Mouse (Mus musculus) kidney, embryonic 14.5 days (tissue): ENCODE measurements around the gene Accs. TPM values are rescaled to one million over a fixed set of nuclear protein-coding genes. Genes with fewer than 3 reads are reported as not detected.

Experiments used
- ATAC-seq: fragments of 200-750 bp; cut with Nextera tagmentation; 2 replicates; pipeline ENCODE4 v1.8.0; 2017; ENCODE audit warnings: moderate number of reproducible peaks, mild to moderate bottlenecking, moderate TSS enrichment, moderate library complexity; ENCODE audit not compliant: low FRiP score, low TSS enrichment
- H3K27ac ChIP-seq: fragments of 300-500 bp; sonication (generic); 2 replicates; pipeline ENCODE4 v1.5.1; 2014; ENCODE audit warnings: low read depth, mild to moderate bottlenecking, low read length, moderate library complexity, mixed read lengths
- H3K27me3 ChIP-seq: fragments of 300-500 bp; sonication (generic); 2 replicates; pipeline ENCODE4 v1.6.1; 2014; ENCODE audit warnings: mild to moderate bottlenecking, low read length; ENCODE audit not compliant: control insufficient read depth, insufficient read depth
- H3K36me3 ChIP-seq: fragments of 300-500 bp; sonication (generic); 2 replicates; pipeline ENCODE4 v1.6.1; 2014; ENCODE audit warnings: low read length, mixed read lengths; ENCODE audit not compliant: control insufficient read depth, insufficient read depth
- H3K4me1 ChIP-seq: fragments of 300-500 bp; sonication (generic); 2 replicates; pipeline ENCODE4 v1.6.1; 2014; ENCODE audit warnings: low read length, mixed read lengths; ENCODE audit not compliant: control insufficient read depth, insufficient read depth
- H3K4me2 ChIP-seq: fragments of 300-500 bp; sonication (generic); replicated peaks from 2 replicates; pipeline ENCODE4 v1.6.1; 2014; ENCODE audit warnings: low read depth, mild to moderate bottlenecking, low read length
- H3K4me3 ChIP-seq: fragments of 300-500 bp; sonication (generic); 2 replicates; pipeline ENCODE4 v1.5.1; 2014; ENCODE audit warnings: mild to moderate bottlenecking, low read length
- H3K9ac ChIP-seq: fragments of 300-500 bp; sonication (generic); 2 replicates; pipeline ENCODE4 v1.6.1; 2014; ENCODE audit warnings: low read depth, mild to moderate bottlenecking, low read length, moderate library complexity
- H3K9me3 ChIP-seq: fragments of 300-500 bp; sonication (generic); 2 replicates; pipeline ENCODE4 v1.6.1; 2016; ENCODE audit warnings: low read length; ENCODE audit not compliant: control insufficient read depth
- WGBS: fragments of 180-500 bp; shearing (Covaris S2); extraction: QIAGEN DNeasy Blood & Tissue Kit; methylation state at CpG from one replicate; pipeline ENCODE4 v1.1.7; 2014; 5-methylcytosine and 5-hydroxymethylcytosine counted together
- polyA plus RNA-seq: library from polyadenylated mRNA; unstranded; fragments of >200 nt; fragmentation: Nextera tagmentation; extraction: Ambion mirVana; gene quantifications from 2 replicates; pipeline ENCODE4 v1.2.1, GENCODE M21; 2014

Gene Accs
- polyA plus RNA-seq, 1 experiment from 2014 or later, result 10.8 TPM

DNA sequence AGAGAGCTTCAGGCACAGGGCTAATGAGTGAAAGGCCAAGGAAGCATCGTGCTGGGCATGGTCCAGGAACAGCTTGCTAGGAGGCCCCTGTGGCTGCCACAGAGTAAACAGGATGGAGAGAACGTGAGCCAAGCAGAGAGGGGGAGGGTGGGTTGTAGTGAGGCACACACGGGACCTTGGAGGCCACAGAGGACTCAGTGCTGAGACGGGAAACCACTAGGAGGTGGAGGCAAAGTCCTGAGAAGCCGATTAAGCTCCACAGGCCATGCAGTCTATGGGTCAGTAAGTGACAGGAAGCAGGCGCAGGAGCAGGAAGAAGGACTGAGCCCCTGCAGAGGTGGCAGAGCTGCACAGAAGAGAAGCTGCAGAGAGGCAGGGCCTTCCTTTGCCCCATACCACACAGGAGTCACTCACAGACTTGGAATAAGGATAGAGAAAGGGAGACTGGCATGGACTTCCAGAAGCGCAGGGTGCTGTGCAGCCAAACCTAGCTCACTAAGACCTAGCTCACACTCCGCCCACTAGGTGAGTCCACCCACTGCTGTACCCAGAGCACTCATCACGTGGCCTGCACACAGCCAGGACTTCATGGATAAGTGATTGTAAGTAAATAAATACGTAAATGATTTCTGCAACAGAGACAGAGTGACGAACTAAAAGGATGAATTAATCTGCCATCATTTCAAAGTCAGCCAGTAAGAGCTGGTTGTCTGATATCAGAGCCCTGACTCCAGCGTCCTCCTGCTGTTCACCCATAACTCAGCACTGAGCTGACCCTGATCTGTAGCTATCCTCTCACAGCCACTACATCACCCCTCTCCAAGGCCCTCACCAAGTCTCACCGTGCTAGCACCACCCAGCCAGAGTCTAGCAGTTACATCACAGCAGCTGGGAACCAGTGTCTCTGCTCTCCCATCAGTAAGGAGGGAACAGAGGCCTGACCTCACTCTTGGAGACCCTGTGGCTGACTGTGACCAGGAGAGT lies 57.9 kb downstream of the Accs start:
- no peak overlapping the region for H3K4me3 ChIP-seq
- peak; percentile 61; the same call in 1 of the 2 replicates for ATAC-seq
- H3K4me1 ChIP-seq, result peaks cover 7% of the 10 kb centered on the region
- H3K36me3 ChIP-seq, result peaks cover 35% of the 10 kb centered on the region
- no peaks in the 10 kb centered on the region for H3K27me3 ChIP-seq
- no peak overlapping the region for H3K4me2 ChIP-seq
- peak overlapping the region; percentile 15; the same call in 1 of the 2 replicates for H3K27ac ChIP-seq
- 52% methylated on average over 13 of the region's 13 CpGs for WGBS
- no peak overlapping the region for H3K9ac ChIP-seq
- no peaks in the 10 kb centered on the region for H3K9me3 ChIP-seq

DNA sequence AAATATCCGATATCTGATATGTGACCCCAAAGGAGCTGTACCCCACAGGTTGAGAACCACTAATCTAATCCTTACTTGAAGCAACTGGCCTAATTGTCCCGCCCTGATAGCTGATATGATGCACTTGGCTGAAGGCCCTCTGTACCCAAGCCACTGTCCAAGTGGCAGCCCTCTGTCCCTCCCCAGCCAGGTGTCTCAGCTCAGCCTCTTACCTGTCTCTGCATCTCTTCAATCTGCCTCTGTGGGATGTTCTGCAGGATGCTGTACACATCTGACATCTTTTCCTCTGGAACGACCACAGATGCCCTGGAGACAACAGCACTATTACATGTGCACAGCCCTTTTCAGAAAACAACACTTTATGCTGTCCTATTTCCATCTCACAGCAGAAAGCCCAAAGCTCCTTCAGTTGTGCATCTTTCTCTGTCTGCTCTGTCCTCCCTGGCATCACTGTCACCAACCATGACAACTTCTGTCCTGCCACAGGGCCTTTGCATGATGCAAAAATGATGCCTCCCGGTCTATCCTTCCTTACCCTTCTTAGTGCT lies 58.9 kb downstream of the Accs start:
- Histone ChIP-seq H3K27ac (no peak overlapping the region), H3K4me3 (no peak overlapping the region), H3K9ac (no peak overlapping the region), H3K4me1 (peaks cover 8% of the 10 kb centered on the region), H3K4me2 (no peak overlapping the region), H3K9me3 (no peaks in the 10 kb centered on the region), H3K27me3 (no peaks in the 10 kb centered on the region), H3K36me3 (peaks cover 32% of the 10 kb centered on the region)
- ATAC-seq, result no peak
- WGBS, result 86% methylated on average over 4 of the region's 4 CpGs

DNA sequence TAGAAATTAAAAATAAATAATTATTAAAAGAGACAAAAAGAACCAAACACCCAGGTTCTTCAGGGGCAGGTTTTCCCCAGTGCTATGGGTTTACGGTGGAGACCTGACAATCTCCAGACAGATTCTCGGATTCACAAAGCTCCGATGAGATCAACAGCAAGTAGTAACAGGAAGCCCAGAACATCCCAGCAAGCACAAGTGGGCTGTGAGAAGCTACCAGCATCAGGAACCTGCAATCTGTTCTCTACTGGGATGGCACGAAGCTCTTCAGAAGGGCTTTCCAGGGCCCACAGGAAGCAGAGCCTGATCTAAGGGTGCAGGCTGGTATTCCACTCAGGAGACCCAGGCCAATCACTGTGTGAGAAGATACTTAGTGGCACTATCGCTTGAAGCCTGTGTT lies 61.2 kb downstream of the Accs start:
- H3K27me3 ChIP-seq, result no peaks in the 10 kb centered on the region
- H3K4me1 ChIP-seq, result peaks cover 16% of the 10 kb centered on the region
- no peak overlapping the region for H3K4me3 ChIP-seq
- WGBS, result 87% methylated on average over 5 of the region's 5 CpGs
- no peak overlapping the region for H3K27ac ChIP-seq
- H3K9me3 ChIP-seq, result no peaks in the 10 kb centered on the region
- no peak overlapping the region for H3K9ac ChIP-seq
- no peak for ATAC-seq
- H3K36me3 ChIP-seq, result peaks cover 19% of the 10 kb centered on the region; the same call in 1 of the 2 replicates
- no peak overlapping the region for H3K4me2 ChIP-seq

DNA sequence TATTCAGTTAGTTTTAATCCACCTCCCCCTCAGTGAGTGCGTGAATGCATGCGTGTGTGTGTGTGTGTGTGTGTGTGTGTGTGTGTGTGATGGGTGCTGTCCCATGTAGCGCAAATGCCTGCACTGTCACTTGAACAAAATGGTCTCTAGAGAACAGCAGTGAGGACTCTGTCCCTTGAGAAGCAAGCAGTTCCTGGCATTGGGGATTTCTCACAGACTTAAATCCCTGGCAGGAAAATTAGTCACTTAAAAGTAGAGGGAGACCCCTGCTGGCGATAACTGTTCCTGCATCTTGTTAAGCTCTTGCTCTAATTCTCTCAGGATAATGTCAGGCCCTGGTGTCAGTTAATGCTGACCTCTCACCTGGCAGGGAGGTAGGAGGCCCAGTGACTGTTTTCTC lies 63.6 kb downstream of the Accs start:
- peaks cover 17% of the 10 kb centered on the region; the same call in 1 of the 2 replicates for H3K36me3 ChIP-seq
- WGBS, result 44% methylated on average over 4 of the region's 4 CpGs
- H3K4me3 ChIP-seq, result no peak overlapping the region
- no peak overlapping the region for H3K9ac ChIP-seq
- no peaks in the 10 kb centered on the region for H3K9me3 ChIP-seq
- H3K27ac ChIP-seq, result no peak overlapping the region
- H3K4me1 ChIP-seq, result peaks cover 17% of the 10 kb centered on the region
- ATAC-seq, result no peak; the same call in 1 of the 2 replicates
- no peaks in the 10 kb centered on the region for H3K27me3 ChIP-seq
- no peak overlapping the region for H3K4me2 ChIP-seq

DNA sequence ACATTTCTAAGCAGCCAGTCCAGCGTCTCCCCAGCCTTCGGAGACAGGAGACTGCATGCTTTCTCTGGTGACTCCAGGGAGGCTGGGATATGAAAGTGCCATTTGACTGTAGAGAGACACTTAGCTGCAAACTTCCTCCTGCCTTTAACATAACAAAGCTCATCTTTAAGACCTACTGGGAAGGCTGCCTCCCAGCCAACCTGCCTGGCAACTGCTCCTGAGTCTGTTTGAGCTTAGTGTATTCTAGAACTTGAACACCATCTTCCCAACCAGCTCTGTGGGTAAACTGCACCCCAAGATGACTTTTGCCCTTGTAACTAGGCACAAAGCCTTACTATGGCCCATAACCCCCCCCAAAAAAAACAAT lies 64.3 kb downstream of the Accs start:
- H3K4me2 ChIP-seq, result no peak overlapping the region
- no peak overlapping the region for H3K9ac ChIP-seq
- ATAC-seq, result no peak
- no peak overlapping the region for H3K4me3 ChIP-seq
- H3K4me1 ChIP-seq, result peaks cover 20% of the 10 kb centered on the region
- H3K27ac ChIP-seq, result no peak overlapping the region
- peaks cover 17% of the 10 kb centered on the region; the same call in 1 of the 2 replicates for H3K36me3 ChIP-seq
- 21% methylated on average over 2 of the region's 2 CpGs for WGBS
- H3K27me3 ChIP-seq, result no peaks in the 10 kb centered on the region
- no peaks in the 10 kb centered on the region for H3K9me3 ChIP-seq

DNA sequence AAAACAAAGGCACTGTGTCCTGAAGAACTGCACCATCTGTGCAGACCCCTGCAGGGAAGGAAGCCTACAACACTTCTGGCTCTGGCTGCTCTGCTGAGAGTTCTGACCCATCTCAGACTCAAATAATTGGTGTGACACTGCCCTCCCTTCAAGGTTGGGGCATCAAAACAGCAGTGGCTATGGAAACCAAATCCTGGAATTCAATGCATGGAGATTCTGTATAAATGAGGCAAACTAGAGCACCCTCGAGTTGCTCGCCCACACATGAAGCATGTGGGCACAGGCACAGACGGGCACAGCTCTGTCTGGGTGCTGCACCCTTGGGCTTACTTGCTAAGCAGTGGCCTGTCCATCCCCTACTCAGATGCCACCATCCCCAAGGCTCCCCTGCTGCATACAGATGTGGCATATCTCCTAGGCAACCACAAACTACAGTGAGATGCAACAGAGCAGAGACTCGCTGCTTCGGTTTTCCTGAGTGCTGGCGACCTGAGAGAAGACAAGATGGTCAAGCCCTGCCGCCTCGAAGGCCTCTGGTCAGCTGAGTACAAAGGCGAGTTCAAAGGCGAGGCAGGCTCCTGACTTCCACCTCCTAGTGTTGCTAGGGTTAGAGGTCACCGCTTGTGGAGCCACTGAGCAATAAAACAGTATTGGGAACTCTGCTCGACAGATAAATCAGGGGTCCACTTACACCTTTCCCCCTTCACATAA lies 64.9 kb downstream of the Accs start:
- Histone ChIP-seq H3K4me2 (no peak overlapping the region), H3K4me3 (no peak overlapping the region), H3K9me3 (no peaks in the 10 kb centered on the region), H3K27me3 (no peaks in the 10 kb centered on the region), H3K27ac (no peak overlapping the region), H3K9ac (no peak overlapping the region), H3K36me3 (peaks cover 13% of the 10 kb centered on the region; the same call in 1 of the 2 replicates), H3K4me1 (peaks cover 24% of the 10 kb centered on the region)
- ATAC-seq, result no peak
- 28% methylated on average over 12 of the region's 12 CpGs for WGBS

DNA sequence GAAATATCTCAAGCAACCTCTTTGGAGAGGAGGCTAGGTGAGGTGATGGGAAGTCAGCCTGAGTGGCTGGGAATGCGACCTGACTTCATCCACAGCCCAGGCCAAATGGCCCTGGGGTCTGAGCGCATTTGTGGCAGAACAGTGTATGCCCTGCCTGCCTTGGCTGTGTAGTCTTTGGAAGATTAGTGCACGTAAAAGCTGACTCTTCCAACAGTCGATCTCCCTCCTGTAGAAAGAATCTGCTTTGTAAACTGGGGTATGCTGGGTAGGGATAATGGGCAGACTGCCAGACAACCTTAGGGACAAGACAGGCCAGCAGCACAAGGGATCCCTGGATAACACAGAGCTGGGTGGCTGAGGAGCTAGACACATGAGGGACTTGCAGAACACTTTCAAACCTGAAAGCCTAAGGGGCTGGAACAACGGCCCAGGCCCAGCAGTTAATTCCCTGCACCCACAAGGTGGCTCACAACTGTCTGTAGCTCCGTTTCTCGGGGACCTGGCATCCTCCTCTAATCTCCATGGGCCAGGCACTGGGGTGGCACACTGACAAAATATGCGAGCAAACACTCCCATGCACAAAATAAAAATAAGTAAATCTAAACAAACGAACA lies 65.7 kb downstream of the Accs start:
- Histone ChIP-seq H3K27ac (no peak overlapping the region), H3K4me2 (no peak overlapping the region), H3K9ac (no peak overlapping the region), H3K27me3 (no peaks in the 10 kb centered on the region), H3K4me3 (no peak overlapping the region), H3K4me1 (peaks cover 33% of the 10 kb centered on the region), H3K9me3 (no peaks in the 10 kb centered on the region), H3K36me3 (peaks cover 13% of the 10 kb centered on the region; the same call in 1 of the 2 replicates)
- 78% methylated on average over 9 of the region's 9 CpGs for WGBS
- no peak for ATAC-seq
